Comparison of ENCODE assay signal across 15 mouse cellular contexts in the genomic region with DNA sequence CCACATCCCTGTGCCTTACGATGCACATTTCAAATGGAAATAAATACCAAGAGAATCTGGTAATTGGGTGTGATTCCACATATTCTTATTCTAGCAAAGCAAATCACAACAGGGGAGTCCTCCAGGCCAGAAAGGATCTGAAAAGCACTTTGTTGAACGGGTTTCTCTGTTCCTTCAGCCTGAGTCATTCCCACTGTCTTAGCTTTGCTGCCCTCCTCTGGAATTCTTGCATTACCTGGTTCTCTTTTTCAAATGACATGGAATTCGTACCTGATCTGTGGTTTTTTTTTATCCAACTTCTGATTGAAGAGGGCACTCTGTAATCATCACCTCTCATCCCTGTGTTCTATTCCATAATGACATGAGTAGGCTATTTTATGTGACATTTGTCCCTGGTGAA.
DNase-seq lines count a peak whose midpoint lies in the region; ATAC-seq and TF ChIP-seq lines count a peak whose summit lies in the region.
"Had no signal": no experiment of that assay in that cellular context is flagged by ENCODE, and none has a peak within 500 bp of the region (broad histone marks: within the 10 kb centered on the region; RNA-seq: fewer than 3 reads in every experiment).

No protein-coding gene starts in this region.

- no peaks in the 10 kb centered on the region for H3K36me3 ChIP-seq in intestine, postnatal 0 days (ENCODE audit: control insufficient read depth, insufficient read depth)
- H3K36me3 ChIP-seq in intestine, embryonic 16.5 days (ENCODE audit: control insufficient read depth, insufficient read depth, low read length), result no peaks in the 10 kb centered on the region
- H3K36me3 ChIP-seq in lung, postnatal 0 days (ENCODE audit: insufficient read depth, low read length), result no peaks in the 10 kb centered on the region
- H3K36me3 ChIP-seq: forebrain, embryonic 10.5 days; hindbrain, embryonic 12.5 days; neural tube, embryonic 12.5 days had no signal

- no peaks in the 10 kb centered on the region for H3K9me3 ChIP-seq in intestine, postnatal 0 days (ENCODE audit: control insufficient read depth)
- no peaks in the 10 kb centered on the region for H3K9me3 ChIP-seq in intestine, embryonic 16.5 days (ENCODE audit: control insufficient read depth, low read length)
- H3K9me3 ChIP-seq in lung, postnatal 0 days (ENCODE audit: low read length), result no peaks in the 10 kb centered on the region
- H3K9me3 ChIP-seq: forebrain, embryonic 10.5 days; hindbrain, embryonic 12.5 days; neural tube, embryonic 12.5 days had no signal

- no peak overlapping the region for H3K4me2 ChIP-seq in intestine, postnatal 0 days (replicated peaks; ENCODE audit: low read depth)
- H3K4me2 ChIP-seq in intestine, embryonic 16.5 days (ENCODE audit: low read depth, low read length), result no peak overlapping the region
- H3K4me2 ChIP-seq in lung, postnatal 0 days (replicated peaks; ENCODE audit: low read depth, low read length), result no peak overlapping the region
- H3K4me2 ChIP-seq: hindbrain, embryonic 12.5 days; neural tube, embryonic 12.5 days had no signal

- H3K27ac ChIP-seq in intestine, postnatal 0 days (ENCODE audit: low read depth, low read length), result no peak overlapping the region
- H3K27ac ChIP-seq in intestine, embryonic 16.5 days (ENCODE audit: low read length), result no peak overlapping the region
- H3K27ac ChIP-seq in lung, postnatal 0 days (ENCODE audit: low read length), result no peak overlapping the region
- H3K27ac ChIP-seq: forebrain, embryonic 10.5 days; hindbrain, embryonic 12.5 days; neural tube, embryonic 12.5 days had no signal

- TF ChIP-seq CTCF in intestine, postnatal 0 days (IDR thresholded peaks at IDR 0.05; ENCODE audit: low read depth), result peak; percentile 65
- peak; percentile 54 for TF ChIP-seq CTCF in lung, postnatal 0 days (IDR thresholded peaks at IDR 0.05)
- TF ChIP-seq CTCF in brain, embryonic 14.5 days (IDR thresholded peaks at IDR 0.05; ENCODE audit: borderline replicate concordance, extremely low read depth, insufficient read depth, insufficient read length), result peak; percentile 26; the same call in 1 of the 2 replicates

- H3K4me3 ChIP-seq in intestine, postnatal 0 days (ENCODE audit: low read depth, low read length), result no peak overlapping the region
- no peak overlapping the region for H3K4me3 ChIP-seq in intestine, embryonic 16.5 days (ENCODE audit: low read length)
- no peak overlapping the region for H3K4me3 ChIP-seq in lung, postnatal 0 days (ENCODE audit: low read depth, low read length)
- H3K4me3 ChIP-seq: forebrain, embryonic 10.5 days; hindbrain, embryonic 12.5 days; neural tube, embryonic 12.5 days had no signal

- H3K27me3 ChIP-seq in intestine, postnatal 0 days (replicated peaks; ENCODE audit: control insufficient read depth, insufficient read depth, low read length), result no peaks in the 10 kb centered on the region
- no peaks in the 10 kb centered on the region for H3K27me3 ChIP-seq in intestine, embryonic 16.5 days (replicated peaks; ENCODE audit: control insufficient read depth, insufficient read depth, low read length)
- H3K27me3 ChIP-seq in lung, postnatal 0 days (replicated peaks; ENCODE audit: insufficient read depth, low read length), result no peaks in the 10 kb centered on the region
- H3K27me3 ChIP-seq: hindbrain, embryonic 12.5 days; neural tube, embryonic 12.5 days had no signal

- WGBS in intestine, postnatal 0 days, result 41% methylated on average over 3 of the region's 3 CpGs
- 42% methylated on average over 3 of the region's 3 CpGs for WGBS in intestine, embryonic 16.5 days
- WGBS in lung, postnatal 0 days, result 42% methylated on average over 3 of the region's 3 CpGs

- TF ChIP-seq EP300 in lung, postnatal 0 days (IDR thresholded peaks at IDR 0.05), result no peak

- H3K4me1 ChIP-seq in intestine, postnatal 0 days (replicated peaks; ENCODE audit: control insufficient read depth, insufficient read depth, low read length), result no peaks in the 10 kb centered on the region
- H3K4me1 ChIP-seq in intestine, embryonic 16.5 days (ENCODE audit: control insufficient read depth, insufficient read depth, low read length), result no peaks in the 10 kb centered on the region
- no peaks in the 10 kb centered on the region for H3K4me1 ChIP-seq in lung, postnatal 0 days (ENCODE audit: insufficient read depth, low read depth, low read length)
- H3K4me1 ChIP-seq: forebrain, embryonic 10.5 days; hindbrain, embryonic 12.5 days; neural tube, embryonic 12.5 days had no signal

- H3K9ac ChIP-seq in intestine, postnatal 0 days (ENCODE audit: low read depth, low read length), result no peak overlapping the region
- H3K9ac ChIP-seq in intestine, embryonic 16.5 days (ENCODE audit: low read depth, low read length), result no peak overlapping the region
- no peak overlapping the region for H3K9ac ChIP-seq in lung, postnatal 0 days (replicated peaks; ENCODE audit: low read depth)
- H3K9ac ChIP-seq: hindbrain, embryonic 12.5 days; neural tube, embryonic 12.5 days had no signal

- TF ChIP-seq POLR2A in brain, embryonic 14.5 days (IDR thresholded peaks at IDR 0.05; ENCODE audit: borderline replicate concordance, extremely low read depth, insufficient read depth, insufficient read length, poor library complexity, severe bottlenecking), result no peak

- no peak for ATAC-seq in intestine, postnatal 0 days
- ATAC-seq in intestine, embryonic 16.5 days, result no peak
- no peak for ATAC-seq in lung, postnatal 0 days

- peak; percentile 43 to 51 for DNase-seq in cerebellum, postnatal 10 days
- no peak for DNase-seq in cerebellum, adult 8-10 months
- peak; percentile 44 for DNase-seq in lung, postnatal 0 days (ENCODE audit: low spot score)
- DNase-seq in lung, adult 18-20 months, result no peak
- peak; percentile 50 for DNase-seq in brain, embryonic 14.5 days (ENCODE audit: low read depth)
- DNase-seq in adrenal gland, adult 18-20 months (ENCODE audit: low spot score in 2 of 2), result no peak
- DNase-seq: adrenal gland, postnatal 36 days; kidney, postnatal 25 days; liver; spleen, adult 18-20 months had no signal

Comparison
In these comparisons a context has a peak if more than half of its experiments do, and no peak if none do; other contexts are left out.
1. DNase-seq: peak in cerebellum, postnatal 10 days (2 of 2), lung, postnatal 0 days (single experiment) and brain, embryonic 14.5 days (single experiment); none in cerebellum, adult 8-10 months (single experiment), lung, adult 18-20 months (0 of 2) and adrenal gland, adult 18-20 months (0 of 2).
2. Peak in every context shown above with its lines, with median percentiles within 50 percentile points of each other: CTCF ChIP-seq.